Mouse (Mus musculus) ovary, postnatal 10 days (tissue): ENCODE data around the gene Ttpal.

Experiments used
- DNase-seq: peaks from one replicate; pipeline ENCODE4 v3.0.0; 2022; ENCODE audit warnings: low spot score

Gene Ttpal

DNA sequence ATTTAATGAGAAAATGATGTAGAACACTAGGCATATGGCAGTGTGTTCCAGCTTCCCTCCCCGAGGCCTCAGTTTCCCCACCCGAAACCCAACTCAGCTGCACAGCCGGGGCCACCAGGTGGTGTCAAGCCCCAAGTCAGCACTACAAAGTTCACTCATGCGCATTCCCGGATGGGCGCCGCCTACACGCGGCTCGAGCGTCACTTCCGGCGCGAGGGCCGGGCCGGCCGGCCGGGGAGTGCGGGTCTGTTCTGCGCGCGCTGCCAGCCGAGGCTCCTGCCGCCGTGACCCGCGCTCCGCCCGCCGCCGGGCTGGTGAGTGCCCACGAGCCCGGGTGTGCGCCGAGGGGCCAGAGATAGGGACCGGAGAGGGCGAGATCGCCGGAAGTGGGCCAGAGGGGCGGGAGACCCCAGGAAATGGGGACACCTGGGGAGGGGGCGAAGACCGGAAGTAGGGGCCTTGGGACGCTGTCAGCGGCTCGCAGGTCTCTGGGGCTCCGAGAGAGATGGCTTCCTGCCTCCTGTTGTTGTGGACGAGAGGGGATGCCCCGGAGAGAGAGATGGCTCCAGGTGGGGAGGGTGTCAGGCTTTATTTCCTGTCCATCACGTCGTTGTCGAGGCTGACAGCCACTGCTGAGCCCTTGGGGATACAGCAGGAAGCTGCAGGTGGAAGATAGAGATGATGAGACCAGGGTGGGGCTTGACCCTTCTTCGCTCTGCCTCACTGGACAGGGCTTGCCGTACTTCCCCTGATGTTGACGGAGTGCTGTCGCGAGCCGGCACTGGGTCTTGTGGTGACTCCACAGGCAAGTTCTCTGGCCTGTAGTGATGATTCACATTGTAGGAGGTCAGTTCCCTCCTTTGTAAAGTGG lies at the start of gene Ttpal:
Gene Ttpal, plus strand, starts transcription at position 214 of the 871 bp plus-strand sequence.
- DNase-seq, result peak; percentile 72

DNA sequence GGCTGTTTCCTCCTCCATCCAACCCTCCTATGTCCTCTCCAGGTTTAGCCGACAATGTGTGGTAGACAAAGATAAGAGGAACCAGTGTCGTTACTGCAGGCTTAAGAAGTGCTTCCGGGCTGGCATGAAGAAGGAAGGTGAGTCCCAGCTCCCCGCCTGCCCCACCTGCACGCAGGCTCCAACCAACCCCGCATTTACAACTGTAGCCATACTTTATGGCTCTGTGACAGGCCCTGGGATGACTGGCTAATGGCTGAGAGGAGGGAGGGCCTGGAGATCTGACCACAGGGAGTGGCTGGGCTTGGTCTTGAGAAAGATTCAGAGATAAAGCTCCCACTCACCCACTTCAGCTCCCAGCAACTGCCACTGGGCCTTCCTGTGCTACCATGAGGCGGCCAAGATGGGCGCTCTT lies 49.6 kb upstream of the Ttpal start:
- no peak for DNase-seq

DNA sequence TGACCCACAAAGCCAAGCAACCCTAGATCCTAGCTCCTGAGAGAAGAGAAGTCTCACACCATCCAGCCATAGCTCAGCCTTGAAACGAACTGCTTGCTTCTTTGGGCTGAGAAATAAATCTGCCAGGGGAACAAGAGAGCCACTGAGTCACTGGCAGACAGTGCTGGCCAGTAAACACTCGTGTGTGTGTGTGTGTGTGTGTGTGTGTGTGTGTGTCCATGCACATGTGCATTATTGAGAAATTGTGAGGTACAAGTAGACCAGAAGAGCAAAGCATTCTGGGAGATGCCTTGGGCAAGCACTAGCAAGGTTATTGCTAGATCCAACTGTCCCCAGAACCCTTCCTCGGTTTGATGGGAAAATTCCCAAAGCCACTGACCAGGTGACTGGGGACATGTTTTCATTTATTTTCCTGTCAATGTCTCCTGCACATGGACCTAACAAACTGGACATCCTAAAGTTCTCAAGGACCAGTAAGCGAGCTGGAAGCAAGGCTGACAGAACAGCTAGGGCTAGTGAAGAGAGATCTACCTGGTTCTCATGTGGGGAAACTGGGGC lies 47.6 kb upstream of the Ttpal start:
- DNase-seq, result no peak

DNA sequence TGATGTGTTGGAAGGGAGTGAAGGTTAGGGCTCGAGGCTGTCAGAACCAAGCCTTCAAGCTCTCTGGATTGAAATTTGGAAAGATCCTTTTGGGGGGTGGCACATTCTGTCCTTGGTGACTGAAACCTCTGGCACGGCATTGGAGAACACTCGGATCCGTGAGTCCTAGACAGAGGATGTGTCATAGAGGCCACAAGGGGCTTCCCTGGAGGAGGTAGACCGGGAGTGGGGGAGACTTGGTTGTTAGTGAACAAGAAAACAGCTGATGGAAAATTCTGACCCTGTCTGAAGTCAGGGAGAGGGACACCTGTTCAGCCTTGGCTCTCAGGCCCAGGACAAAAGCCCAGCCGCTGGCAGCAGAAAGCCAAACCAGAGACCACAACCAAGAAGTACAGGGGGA lies 47.1 kb upstream of the Ttpal start:
- DNase-seq, result no peak

DNA sequence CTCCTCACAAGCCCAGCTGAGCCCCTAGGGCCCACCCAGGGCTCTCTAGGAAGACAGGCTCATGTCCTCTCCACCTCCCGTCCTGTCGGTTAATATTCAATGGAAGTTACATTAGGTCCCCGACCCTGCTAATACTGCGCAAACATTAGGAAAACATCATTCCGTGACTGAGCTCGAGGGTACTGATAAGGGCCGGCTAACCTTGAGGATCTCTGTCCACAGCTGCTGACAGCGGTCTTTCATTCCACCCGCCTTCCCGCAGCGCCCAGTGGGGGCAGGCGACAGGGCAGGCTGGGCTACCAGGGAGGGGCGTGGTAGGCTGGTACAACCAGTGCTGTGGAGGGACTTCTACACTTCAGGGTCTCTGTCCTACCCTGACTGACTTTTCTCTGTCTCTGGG lies 46.7 kb upstream of the Ttpal start:
- no peak for DNase-seq

DNA sequence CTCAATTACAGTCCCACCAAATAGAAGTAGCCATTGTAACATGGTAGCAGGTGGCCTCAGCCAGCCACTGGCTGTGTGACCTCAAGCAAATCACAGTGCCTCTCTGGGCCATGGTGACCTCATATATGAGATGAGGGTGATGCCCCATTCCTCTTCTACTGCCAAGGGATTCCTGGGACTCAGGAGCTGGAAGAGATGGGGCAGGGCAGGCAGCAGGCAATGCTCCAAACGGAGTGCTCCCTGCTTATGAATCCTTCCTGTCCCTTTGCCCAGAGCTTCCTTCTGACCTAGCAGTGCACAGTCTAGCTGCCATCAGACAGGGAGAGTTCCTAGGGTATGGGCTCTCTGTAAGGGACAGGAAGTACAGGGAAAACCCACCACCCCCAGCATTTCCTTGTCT lies 43.6 kb upstream of the Ttpal start:
- DNase-seq, result no peak

DNA sequence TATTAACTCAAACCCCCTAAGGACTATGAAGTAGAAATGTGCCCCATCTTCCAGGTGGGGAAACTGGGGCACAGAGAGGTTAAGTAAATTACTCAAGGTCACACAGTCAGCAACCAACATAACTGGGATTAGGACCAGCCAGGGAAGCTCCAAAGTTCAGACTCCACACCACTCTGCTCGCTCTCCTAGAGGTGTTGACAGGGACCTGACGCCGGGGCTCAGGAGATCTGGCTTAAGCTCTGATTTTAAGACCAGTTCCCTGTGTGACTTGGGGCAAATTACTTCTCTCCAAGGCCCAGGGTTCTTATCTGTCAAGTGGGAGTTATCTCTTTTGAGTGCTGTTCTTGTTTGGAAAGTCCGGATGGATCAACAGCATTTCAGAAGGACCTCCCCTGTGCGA lies 42.9 kb upstream of the Ttpal start:
- DNase-seq, result no peak

DNA sequence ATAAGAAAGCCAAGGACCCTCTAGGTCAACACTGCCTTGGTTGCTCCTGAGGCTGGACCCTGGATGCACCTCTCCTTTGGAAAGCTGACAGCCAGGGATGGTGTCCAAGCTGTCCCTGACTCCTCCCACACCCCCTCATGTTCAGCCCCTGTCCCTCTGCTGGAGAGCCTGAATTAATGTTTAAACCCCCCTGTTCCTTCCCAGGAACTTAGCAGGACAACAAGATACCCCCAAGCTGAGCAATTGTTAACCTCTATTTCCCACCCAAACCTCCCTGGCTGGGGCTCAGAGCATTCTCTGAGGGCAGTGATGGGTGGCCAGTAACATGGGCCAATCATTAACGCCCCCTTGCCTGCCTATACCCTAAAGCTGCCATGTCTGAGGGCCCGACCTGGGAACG lies 41.9 kb upstream of the Ttpal start:
- DNase-seq, result no peak

DNA sequence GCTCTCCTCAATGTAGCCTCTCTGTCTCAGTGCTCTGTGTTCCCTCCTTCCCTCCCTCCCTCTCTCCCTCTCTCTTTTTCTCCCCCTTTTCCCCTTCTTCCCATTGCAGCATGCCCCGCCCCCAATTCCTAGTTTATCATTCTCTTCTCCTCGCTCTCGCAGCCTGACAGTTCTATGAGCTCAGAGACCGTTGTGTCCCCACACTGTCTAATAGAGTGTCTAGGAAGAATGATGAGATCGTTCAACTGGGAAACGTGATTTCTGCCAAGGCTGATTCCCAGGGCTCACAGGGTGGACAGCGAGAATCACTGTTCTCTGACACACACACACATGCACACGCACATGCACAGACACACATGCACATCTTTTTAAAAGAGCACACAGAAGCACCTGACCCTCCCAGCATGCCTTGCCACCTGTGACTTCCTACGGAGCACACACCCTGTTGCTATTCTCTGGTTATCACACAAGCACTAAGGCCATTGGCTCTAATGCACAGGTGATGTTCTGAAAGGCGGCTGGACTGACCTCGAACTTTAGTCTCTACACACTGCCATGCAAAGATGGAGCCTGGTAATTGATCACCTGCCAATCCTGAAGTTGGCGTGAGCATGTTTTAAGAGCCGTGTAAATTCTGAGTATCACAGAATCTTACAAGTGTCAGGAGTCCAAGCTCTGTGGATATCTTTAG lies 40.7 kb upstream of the Ttpal start:
- DNase-seq, result no peak

DNA sequence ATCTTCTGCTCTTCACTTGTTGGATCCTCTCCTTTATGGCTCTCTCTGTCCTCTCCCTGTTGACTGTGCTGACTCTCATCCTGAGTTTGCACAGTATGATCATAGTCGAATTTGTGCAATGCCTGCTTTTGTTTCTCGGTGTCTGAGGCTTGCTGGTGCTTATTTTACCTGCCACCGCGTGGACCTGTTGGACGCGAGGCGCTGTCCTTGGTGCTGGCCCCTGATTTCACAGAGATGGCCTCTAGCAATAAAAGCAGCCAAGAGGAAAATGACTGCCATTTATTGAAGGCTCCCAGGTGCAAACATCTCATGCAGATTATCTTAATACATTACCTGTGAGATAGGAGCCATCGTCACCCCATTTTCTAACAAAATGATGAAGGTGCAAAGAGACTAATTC lies 37.5 kb upstream of the Ttpal start:
- peak; percentile 13 for DNase-seq

DNA sequence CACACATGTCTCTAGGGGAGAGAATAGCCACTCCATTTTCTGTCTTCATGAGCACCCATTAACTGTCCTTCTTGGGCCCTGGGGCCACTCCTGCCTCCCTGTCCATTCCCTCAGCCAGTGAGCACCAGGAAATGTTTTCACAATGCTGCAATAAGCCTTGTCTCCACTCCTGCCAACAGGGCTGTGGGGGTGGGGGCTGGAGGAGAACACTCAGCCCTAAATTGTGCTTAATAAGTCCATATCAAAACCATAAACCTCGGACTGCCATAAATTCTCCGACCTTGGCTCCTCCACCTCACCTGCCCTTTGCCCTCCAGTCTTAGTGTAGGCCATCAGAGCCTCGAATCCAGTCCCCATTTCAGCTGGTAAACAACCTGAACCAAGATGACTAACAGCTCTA lies 27.8 kb upstream of the Ttpal start:
- DNase-seq, result no peak

DNA sequence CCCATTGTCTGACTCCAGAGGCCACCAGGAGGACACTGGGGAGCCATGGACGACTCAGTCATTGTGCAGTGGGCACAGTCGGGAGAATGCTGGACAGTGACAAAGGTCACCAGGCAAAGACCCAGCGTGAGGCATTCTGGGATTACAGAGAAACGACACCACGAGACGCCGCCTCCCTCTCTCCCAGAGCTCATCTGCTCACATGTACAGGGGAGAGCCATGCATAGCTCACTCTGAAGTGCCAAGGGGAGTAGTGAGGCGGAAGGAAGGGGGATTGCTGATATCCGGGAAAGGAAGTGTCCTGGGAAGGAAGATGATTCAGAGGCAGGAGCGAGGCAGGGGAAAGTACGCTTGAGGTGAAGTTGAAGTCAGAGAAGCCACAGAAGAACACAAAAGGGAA lies 26.9 kb upstream of the Ttpal start:
- DNase-seq, result no peak

DNA sequence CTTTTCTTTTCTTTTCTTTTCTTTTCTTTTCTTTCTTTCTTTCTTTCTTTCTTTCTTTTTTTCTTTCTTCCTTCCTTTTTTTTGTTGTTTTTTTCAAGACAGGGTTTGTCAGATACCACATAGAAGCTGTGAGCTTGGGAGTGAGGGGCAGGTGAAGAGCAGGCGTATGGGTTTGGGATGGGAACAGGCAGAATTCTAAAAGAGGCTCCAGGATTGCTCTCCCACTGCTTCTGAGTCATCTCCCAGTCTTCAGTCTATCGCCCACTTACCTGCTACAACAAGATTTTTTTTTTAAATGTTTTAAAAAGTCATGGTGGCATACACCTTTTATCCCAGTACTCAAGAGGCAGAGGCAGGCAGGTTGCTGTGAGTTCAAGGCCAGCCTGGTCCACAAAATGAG lies 24.1 kb upstream of the Ttpal start:
- no peak for DNase-seq

DNA sequence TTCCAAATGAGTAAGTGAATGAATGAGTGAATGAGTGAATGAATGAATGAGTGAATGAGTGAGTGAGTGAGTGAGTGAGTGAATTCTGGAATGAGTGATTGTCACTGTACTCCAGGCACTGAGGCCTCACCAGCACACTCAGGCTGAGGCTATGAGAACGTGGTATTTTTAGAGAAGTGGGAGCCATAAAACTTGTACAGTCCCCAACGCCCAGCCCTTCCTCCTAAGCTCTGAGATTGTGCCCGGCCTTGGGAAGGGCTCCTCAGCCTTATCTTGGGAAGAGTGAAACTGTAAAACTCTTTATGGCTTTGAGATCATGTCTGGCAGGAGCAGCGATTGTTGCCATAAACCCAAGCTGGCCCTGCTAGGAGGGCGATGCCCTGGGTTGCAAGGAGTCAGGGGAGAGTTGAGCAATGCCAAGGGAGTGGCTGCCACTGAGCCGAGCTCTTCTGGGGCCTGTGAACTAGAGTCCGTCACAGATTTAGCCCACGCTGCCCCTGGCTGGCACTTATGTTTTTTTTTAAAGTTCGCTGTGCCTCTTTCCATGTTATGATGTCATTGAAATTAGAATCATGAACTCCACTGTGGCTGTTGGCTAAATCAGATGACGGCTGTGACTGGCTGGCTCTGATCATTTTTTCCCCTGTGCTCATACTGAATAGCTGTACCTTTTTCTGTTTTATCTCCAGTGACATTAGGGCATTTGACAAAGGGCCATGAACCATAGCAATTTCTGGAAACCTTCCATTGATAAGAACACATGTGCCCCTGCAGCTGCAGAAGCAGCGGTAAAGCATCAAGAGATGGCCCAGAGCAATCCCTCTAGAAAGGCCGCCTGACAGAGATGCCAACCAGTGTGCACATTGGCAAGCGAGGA lies 21.8 kb upstream of the Ttpal start:
- DNase-seq, result no peak

DNA sequence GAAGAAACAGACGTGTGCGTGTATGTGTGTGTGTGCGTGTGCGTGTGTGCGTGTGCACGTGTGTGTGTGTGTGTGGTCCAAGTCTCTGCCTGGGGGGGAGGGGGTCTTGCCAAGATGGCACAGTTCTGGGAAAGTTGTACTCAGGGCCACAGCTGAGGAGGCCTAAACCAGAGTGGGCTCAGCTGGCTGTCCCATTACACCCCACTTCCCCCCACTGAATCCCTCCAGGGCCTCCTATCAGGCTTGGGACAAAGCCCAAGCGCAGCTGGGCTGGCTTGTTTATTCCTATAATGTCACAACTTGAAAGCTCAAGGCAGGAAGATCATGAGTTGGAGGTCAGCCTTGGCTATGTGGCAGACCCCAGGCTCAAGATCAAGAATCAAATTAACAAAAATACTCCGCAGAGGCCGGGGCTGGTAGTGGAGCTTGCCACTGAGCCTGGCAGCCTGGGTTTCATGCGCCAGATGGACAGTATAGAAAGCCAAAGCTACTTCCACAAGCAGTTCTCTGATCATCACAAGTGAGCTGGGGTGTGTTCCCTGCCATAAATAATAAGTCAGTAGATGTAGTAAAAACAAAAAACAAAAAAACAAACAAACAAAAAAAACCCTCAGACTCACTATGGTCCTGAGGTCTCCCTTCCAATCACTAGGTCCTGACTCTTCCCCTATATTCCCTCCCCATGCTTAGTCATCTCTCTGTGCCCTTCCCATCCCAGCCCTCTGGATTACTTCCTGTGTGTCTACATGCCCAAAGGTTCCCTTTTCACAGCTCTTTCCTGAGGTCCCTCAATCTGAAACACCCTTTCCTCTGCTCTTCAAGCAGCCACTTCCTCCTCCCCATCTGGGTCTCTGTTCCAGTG lies 18.7 kb upstream of the Ttpal start:
- DNase-seq, result no peak

DNA sequence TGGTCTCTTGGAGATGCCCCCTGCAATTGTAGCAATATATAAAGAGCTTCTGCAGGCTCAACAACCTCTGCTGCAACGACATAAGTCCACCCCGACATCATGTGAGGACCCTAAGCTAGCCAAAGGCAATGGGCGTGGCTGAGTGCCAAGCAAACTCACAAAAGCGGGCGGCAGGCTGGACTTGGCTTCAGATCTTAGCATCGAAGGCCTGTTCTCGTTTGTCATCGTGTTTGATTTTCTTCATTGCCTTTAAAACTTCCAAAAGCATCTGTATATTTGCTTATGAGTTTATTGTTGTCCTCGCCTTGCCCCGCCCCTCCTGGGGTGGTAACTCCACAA lies 18.1 kb upstream of the Ttpal start:
- DNase-seq, result no peak

DNA sequence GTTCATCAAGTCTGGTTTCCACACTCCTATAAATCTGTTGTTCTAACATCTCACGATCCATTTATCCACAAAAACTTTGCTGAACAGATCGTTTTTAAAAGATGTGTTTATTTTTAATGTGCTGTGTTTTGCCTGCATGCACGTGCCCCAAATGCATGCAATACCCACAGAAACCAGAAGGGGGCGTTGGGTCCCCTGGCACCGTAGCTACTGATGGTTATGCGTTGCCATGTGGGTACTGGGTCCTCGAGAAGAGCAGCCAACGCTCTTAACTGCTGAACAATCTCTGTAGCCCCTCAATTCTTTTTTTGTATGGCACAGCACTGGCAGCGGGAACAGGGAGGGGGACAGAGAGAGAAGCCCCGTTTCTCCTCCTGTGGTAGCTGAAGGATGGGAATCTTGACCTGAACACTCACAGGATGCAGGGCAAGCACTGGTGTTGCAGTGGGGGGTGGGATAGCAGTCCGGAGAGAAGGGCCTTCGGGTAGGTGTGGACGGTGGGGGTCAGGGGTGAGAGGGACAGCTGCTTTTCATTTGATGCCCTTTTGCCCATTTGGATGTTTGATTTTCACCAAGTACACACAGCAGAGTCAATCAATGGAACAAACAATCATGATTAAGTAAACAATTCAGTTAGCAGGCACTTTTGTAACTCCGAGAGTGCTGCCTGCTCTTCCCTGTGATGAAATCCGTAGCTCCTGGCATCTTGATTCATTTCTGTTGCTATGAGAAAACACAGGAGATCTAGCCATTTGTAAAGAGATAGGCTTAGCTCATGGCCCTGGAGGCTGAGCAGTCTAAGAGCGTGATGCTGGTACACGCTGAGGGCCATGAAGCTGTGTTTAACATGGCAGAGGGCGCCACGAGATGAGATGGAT lies 15.5 kb upstream of the Ttpal start:
- no peak for DNase-seq

DNA sequence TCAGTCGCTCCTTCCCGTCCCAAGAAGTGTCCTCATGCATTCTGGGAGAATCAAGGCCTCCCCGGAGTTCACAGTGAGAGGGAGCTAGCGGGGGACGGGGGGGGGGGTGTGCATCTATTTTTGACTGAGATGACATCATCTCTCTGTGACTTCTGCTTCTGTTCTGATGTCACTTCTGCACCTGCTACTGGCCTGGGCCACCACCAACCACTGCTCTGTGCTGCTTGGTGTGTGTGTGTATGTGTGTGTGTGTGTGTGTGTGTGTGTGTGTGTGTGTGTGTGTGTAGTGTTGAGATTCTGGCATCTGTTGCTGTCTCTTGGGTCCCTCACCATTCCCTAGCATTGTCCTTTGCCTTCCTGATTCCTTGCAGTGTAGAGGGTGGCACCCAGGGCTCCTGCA lies 14.6 kb upstream of the Ttpal start:
- no peak for DNase-seq

DNA sequence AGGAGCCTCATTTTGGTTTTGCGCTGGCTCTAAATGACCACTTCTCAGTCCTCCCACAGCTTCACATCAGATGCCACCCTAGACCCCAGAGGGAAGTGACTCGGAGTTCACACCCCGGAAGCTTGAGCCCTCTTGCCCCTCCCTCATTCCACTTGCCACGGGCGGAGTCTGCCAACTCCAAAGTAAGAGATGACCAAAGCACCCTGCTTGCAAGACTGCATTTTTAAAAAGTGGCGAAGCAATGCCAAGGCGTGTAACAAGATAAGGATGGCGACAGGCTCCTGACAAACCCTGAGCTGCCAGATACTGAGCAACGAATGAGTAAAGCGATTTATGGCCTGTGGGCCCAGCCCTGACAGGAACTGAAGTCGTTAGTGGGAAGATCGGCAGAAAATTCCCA lies 11.9 kb upstream of the Ttpal start:
- DNase-seq, result no peak

DNA sequence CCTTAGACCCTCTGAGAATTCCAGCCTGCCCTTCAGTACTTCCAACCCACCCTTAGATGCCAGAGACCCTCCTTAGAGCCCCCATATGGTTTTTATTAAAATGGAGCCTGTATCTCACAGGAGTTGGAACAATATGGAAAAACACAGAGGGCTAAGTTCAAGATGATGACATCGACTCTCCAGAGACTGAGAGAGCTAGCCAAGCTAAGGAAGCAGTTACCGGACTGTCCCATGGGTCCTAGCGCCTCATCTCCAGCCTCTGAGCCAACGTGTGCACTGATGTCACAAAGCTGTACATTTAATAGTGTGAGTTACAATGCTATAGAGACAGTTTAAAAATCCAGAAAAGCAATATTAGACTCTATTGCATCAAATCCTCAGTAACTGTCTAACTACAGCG lies 11.1 kb upstream of the Ttpal start:
- DNase-seq, result no peak

DNA sequence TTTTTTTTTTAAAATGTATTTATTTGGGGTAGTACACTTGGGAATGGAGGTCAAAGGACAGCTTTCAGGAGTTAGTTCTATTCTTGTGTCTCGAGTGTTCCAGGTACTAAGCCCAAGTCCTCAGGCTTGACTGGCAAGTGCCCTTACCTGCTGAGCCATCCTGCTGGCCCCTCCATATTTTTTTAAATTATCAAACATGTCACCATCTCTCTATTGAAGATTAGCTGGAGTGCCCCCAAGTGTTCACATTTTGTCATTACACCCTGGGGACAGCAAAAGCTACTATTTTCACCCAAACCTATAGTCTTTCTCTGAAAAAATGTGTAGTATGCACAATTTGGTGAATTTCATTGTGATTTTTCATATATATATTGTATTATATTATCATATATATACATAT lies 10.0 kb upstream of the Ttpal start:
- no peak for DNase-seq
